In genomic region chr8:123628968-123629755, GRCm38 (mm10) we compare ENCODE assay signal across 8 mouse cellular contexts. TPM values are rescaled to one million over a fixed set of nuclear protein-coding genes. Genes with fewer than 3 reads are reported as not detected.
A peak's percentile ranks its signal among the peaks of the same experiment; 100 is the strongest.
DNase-seq lines count a peak whose midpoint lies in the region; ATAC-seq and TF ChIP-seq lines count a peak whose summit lies in the region.

No protein-coding gene starts in this region.

- TF ChIP-seq CTCF in cortical plate, adult 2 months (IDR thresholded peaks at IDR 0.05; ENCODE audit: extremely low read depth, insufficient read depth, low read length): peak; percentile 78

- H3K27ac ChIP-seq in cortical plate, adult 2 months (ENCODE audit: insufficient read depth, low read length): no peak overlapping the region

- ATAC-seq in megakaryocyte-erythroid progenitor cell, adult 5-6 weeks (replicated peaks; ENCODE audit: low FRiP score, low TSS enrichment, poor library complexity, severe bottlenecking): peak; percentile 80

- no peaks in the 10 kb centered on the region for H3K4me1 ChIP-seq in cortical plate, adult 2 months (ENCODE audit: control insufficient read depth, insufficient read depth, low read length)

- intact Hi-C loops in left cerebral cortex, postnatal 25 days (cut with DNase I): no loop called here

- no peak for TF ChIP-seq POLR2A in cortical plate, adult 2 months (IDR thresholded peaks at IDR 0.05; ENCODE audit: extremely low read depth, insufficient read depth, low read length)

- DNase-seq in urinary bladder, postnatal 25 days (ENCODE audit: low spot score): peak; percentile 73
- DNase-seq in urinary bladder, adult 2 months (ENCODE audit: low spot score): no peak
- DNase-seq in gastrocnemius, postnatal 10 days: peak; percentile 74
- peak; percentile 81 for DNase-seq in induced T-regulatory cell, adult 2 months (ENCODE audit: low read depth)
- peak; percentile 71 to 85 for DNase-seq in left cerebral cortex, postnatal 25 days (ENCODE audit: low spot score in 2 of 2)
- DNase-seq in skeletal muscle tissue, adult 2 months (ENCODE audit: low read depth, low spot score): peak; percentile 27

- H3K4me3 ChIP-seq in cortical plate, adult 2 months (ENCODE audit: insufficient read depth, low read length): no peak overlapping the region

RNA-seq across cellular contexts. Expression of gene Rhou, which starts 24.6 kb away (rescaled TPM):
- 20.1 and 21.4 TPM in 2 replicates for polyA plus RNA-seq in urinary bladder, adult 2 months (2012; rRNA removed)
- 29.1 and 30.8 TPM in 2 replicates for polyA plus RNA-seq in cortical plate, adult 2 months (2012; rRNA removed)
- total RNA-seq in gastrocnemius, postnatal 10 days (2021): 1 to 10 TPM; 4.1 to 4.7 TPM
- total RNA-seq in left cerebral cortex, postnatal 25 days (2021): 10 to 100 TPM; 40.3 to 40.9 TPM
- 0.25 TPM in 1 of 2 replicates, not detected in the other for total RNA-seq in megakaryocyte-erythroid progenitor cell, adult 5-6 weeks (2014; fragmentation: Nextera tagmentation)
- total RNA-seq in megakaryocyte-erythroid progenitor cell, adult 5-6 weeks (2017): 0.05 TPM in 1 of 2 replicates, not detected in the other

Comparison
In these comparisons a context has a peak if more than half of its experiments do, and no peak if none do; other contexts are left out.
1. RNA of gene Rhou, which starts 24.6 kb away (total RNA-seq): 40.3 to 40.9 TPM in left cerebral cortex, postnatal 25 days; 4.1 to 4.7 TPM in gastrocnemius, postnatal 10 days and 0.05 to 0.25 TPM in megakaryocyte-erythroid progenitor cell, adult 5-6 weeks; every median in the first group is over 4 times any median in the second.